Mouse (Mus musculus): Measurements from ENCODE around the gene Sin3a.

The Sin3a gene

GRCm38 (mm10) chr9:57137246-57137645, 65.4 kb downstream of the Sin3a start:
- in situ Hi-C loops (cut with MboI) = loop anchor here (10.0 kb wide), 1 partner anchor 202 kb away; the partner anchor contains the start of gene Imp3

DNA sequence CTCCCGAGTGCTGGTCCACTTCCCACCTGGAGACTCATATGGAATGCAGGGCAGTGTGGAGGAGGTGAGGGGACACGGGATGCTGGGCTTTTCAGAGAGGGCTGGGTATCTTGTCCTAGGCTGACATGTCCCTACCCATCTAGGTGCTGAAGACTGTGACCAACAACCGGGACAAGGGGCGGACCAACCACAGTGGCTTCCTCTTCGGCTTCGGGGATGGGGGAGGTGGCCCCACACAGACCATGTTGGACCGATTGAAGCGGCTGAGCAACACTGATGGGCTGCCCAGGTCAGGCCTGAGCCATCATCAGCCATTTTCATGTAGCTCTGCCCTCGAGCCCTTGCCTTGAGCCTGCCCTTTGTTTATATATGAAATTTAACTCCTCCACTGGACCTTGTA, 65.9 kb downstream of the Sin3a start:
- in situ Hi-C loops (cut with MboI) = loop anchor here (10.0 kb wide), 1 partner anchor 203 kb away; the partner anchor contains the start of gene Imp3

DNA sequence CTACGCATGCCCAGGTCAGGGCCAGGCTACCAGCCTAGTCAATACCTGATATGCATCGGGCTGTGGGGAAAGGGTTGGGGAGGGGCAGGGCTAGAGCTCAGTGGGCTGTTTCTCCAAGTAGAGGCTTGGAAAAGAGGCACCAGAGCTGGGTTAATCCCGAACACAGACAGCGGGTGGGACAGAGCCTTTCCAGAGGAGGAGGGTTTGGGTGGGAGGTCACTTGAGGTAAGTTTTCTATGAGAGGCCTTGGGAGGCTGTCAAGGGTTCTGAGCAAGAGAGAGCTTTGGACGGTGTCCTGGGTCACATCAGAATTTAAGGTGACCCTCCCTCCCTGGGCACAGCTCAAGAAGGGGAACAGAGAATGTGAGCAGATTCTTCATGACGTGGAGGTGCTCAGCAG, 66.7 kb downstream of the Sin3a start:
- in situ Hi-C loops (cut with MboI) = loop anchor here (10.0 kb wide), 1 partner anchor 204 kb away; the partner anchor contains the start of gene Imp3

- in situ Hi-C loops (cut with MboI) = loop anchor here (10.0 kb wide), 1 partner anchor 204 kb away; the partner anchor contains the start of gene Imp3
Measured at GRCm38 (mm10) chr9:57139110-57139509, 67.3 kb downstream of the Sin3a start.

- in situ Hi-C loops (cut with MboI) = loop anchor here (10.0 kb wide), 1 partner anchor 205 kb away; the partner anchor contains the start of gene Imp3
Measured at GRCm38 (mm10) chr9:57139571-57139970, 67.7 kb downstream of the Sin3a start.

- in situ Hi-C loops (cut with MboI) = no loop called here
Measured at GRCm38 (mm10) chr9:57141417-57142353, 69.8 kb downstream of the Sin3a start.

DNA sequence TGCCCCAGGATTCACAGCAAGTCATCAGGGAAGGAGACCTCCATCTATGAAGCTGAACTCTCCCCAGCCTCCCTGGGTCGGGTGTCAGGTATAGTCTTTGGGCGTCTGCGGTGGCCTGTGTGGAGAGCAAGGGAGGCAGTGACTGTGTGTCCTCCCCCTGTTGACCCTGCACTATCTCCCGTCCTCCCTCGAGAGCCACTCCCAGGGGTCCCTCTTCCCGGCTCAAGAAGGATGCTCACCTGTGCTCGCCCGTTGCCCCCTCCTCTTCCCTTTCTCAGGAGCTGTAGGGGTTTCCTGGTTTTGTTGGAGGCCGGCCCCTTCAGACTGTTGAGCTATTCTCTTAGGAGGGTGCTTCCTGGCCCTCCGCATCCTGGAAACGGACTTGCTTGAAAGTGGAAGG, 71.4 kb downstream of the Sin3a start:
- in situ Hi-C loops (cut with MboI) = no loop called here

GRCm38 (mm10) chr9:57144830-57145229, 73.0 kb downstream of the Sin3a start:
- in situ Hi-C loops (cut with MboI) = no loop called here

DNA sequence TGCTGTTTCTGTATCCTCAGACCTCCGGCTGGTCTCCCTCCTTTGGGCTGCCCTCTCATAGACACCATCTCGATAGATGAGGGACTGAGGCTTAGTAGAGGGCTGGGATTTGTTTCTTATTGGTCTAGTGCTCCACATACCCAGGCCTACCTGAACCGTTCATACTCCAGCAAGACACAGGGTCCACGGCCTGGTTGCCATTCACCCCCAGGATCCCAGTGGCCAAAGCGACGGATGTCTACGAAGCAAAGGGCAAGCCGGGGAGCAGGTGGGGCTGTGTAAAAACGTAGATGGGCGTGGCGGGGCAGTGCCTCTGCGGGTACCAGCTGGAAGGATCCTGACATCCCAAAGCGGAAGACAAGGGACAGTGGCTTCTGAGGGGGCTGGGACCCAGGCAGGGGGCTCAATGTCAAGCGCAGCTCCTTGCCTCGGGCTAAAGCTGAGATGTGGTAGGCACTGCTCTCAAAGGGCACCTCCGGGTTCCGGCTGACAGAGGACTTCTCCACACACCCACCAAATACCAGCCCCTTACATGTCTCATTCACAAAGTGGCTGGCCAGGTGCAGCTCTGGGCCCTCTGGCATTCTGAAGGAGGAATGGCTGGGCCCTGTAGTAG, 74.7 kb downstream of the Sin3a start:
- in situ Hi-C loops (cut with MboI) = no loop called here

DNA sequence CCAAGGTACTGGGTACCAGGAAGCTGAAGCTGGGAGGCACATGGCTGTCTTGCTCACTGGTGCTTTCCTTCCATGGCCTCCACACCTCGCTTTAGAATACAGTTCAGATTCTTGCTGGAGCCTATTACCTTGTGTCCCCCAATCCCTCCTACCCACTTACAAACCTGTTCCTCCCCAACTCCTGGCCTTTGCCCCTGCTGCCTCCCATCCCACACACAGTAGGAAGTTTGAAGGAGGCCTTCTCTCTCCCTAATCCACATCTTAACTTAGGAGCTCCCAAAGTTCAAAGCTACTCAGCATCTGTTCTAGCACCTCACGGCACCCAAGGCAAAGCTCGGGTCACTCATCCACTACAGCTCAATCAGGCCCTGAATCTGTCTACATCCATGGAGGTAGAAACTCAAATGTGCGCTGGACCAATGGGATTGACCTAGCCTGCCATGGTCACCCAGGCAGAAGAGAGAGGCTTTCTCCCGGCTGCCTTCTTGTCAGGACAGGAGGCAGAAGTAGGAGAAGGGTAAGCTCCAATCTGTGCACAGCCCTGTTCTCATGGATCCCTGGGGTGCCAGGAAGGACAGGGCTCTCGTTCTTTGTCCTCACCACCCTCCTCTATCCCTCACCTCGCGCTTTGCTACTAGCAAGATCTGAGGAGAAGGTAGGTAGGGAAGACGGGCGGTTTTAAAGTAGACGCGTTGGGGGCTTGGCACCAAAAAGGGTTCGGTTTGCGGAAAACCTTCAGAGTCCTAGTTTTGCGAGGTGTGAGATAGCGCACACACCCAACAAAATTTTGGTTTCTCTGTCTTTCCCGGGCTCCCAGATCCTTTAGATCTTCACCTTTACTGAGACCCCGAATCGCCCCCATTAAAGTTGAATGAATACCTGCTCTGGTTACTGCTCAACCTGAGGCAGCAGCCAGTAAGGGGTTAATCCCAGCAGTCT, 75.6 kb downstream of the Sin3a start:
- in situ Hi-C loops (cut with MboI) = no loop called here

- in situ Hi-C loops (cut with MboI) = no loop called here
Measured at GRCm38 (mm10) chr9:57148144-57148878, 76.5 kb downstream of the Sin3a start, which contains the start of gene Neil1. TSS of gene Neil1 (minus strand) at chr9:57148305.

DNA sequence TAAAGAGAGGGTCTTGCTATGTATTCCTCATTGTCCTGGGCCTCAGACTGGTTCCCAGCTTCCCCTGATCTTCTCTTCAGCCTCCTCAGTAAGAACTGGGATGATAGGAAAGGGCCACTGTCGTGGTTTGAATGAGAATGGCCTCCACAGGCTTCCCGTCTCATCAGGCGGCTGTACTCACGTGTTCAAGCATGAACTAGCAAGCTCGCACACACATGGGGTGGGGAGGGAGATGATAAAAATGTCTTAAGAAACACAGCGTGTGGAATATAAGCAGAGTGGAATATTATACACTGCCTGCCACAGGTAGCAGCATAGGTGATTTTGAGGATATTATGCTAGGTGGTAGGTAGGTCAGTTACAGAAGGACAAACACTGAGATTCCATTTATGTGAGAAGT, 77.2 kb downstream of the Sin3a start:
- in situ Hi-C loops (cut with MboI) = no loop called here

DNA sequence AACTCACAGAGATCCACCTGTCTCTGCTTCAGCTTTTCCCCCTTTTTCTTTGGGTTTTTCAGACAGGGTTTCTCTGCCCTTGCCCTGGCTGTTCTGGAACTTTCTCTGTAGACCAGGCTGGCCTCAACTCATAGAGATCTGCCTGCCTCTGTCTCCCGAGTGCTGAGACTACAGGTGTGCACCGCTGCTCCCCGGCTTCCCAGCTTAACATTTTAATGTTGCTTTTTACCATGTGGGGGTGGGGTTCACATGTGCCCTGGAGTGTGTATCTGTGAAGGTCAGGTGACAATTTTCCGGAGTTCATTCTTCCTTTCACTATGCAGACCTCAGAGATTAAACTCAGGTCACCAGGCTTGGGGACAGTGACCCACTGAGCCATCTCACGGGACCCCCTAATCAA, 78.4 kb downstream of the Sin3a start:
- in situ Hi-C loops (cut with MboI) = no loop called here

DNA sequence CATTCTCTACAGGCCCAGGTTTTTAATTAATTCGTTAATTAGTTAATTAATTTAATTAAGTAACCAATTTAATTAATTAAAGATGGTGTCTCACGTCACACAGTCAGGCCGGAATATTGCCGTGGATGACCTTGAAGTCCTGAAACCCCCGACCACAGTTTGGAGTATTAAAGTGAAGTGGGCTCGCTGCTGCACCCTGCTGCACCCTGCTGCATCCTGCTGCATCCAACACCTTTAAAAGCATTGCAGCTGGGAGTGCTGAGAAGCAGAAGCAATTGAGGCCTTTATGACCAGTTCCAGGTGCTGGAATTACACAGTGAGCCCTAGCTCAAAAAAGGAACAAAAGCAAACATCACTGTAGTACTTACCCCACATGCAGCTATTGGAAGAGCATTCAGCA, 80.5 kb downstream of the Sin3a start:
- in situ Hi-C loops (cut with MboI) = no loop called here

DNA sequence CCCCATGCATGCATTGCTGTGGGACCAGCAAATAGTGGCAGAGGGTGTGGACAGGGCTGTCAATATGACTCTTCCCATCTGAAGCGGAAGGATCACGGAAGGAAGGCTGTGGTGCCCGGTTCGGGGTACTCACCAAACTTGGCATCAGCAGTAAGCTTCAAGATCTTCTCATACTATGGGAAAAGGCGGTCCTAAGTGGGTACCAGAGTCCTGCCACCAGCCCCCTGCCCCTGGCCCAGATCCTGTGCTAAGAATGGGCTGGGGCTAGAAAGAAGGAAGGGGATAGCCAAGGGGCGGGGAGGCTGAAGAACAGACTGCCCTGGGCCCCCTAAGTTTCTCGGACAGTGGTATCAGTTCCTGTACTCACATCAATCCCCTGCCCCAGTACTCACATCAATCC, 84.5 kb downstream of the Sin3a start:
- in situ Hi-C loops (cut with MboI) = no loop called here

GRCm38 (mm10) chr9:57156823-57157222, 85.0 kb downstream of the Sin3a start:
- in situ Hi-C loops (cut with MboI) = no loop called here

DNA sequence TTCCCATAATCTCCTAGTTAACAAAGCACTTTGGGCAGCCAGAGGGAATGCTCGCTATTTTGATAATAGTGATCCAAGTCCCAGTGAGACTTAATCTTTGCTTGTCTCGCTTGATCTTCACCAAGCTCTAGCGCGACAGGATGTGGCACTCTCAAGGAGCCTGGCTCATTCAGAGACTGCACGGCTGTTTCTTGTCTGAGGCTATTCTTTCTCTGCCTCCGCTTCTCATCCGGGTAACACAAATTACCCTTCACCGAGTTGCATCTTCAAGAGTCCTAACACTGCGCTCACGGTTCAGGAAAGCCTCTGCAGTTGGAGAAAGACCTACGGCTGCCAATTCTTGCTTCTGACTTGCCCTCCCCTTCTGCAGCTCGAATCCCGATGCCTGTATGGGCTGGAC, 85.7 kb downstream of the Sin3a start:
- in situ Hi-C loops (cut with MboI) = no loop called here

GRCm38 (mm10) chr9:57158013-57158470, 86.2 kb downstream of the Sin3a start, which contains the start of gene Commd4:
TSS of gene Commd4 (minus strand) at chr9:57158331.
- in situ Hi-C loops (cut with MboI) = no loop called here

DNA sequence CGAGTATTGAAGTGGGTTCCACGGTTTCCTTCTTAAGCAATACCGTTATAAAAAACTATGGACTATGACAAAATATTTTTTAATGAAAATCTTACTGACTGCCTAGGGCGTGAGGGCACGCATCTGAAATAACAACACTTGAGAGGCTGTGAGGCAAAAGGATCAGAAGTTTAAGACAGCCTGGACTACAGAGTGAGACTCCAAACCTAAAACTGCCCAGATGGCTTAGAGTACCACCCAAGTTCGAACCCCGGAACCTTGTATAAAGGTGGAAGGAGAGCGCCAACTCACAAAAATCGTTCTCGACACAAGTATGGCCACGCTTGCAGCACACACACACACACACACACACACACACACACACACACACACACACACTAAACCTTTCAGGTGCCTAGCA, 86.7 kb downstream of the Sin3a start:
- in situ Hi-C loops (cut with MboI) = no loop called here

DNA sequence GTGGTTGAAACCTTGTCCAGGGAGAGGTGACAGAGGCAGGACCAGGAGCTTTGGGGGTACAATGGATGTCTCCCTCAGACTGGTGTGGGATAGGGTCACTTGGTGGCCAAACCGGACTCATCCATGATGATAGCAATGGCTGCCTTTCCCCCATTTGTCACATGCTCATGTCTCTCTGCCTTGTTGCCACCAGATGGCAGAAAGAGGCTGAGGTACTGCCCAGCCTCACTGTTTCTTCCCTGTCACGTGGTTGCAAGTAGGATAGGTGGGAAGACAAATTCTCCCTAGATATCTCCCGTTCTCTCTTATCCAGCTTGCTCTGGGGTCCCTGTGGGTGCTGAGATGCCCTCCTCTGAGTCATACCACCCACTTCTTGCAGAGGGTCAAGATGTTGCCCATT, 90.7 kb downstream of the Sin3a start:
- in situ Hi-C loops (cut with MboI) = no loop called here

DNA sequence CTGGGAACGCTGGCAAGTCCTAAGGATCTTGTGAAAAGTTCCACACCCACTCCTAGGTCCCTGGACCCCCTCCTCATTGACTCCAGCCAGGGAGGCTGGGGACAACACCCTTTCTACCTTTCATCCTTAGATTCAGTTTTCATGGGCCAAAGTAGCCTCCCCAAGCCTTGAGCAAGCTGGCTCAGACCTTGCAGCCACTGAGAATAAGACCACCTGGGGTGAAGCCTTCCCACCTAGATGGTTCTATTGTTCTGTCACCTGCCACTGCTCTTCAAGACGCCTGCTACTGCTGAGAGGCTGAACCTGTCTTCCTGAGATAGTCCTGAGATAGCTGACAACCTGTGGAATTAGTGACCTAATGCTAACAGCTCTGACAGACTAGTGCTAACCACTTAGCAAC, 91.3 kb downstream of the Sin3a start:
- in situ Hi-C loops (cut with MboI) = no loop called here

Measured in mature B cell (primary cell).